Mouse (Mus musculus): Measurements from ENCODE around the gene B4galnt2.

- no peak for TF ChIP-seq CTCF (IDR thresholded peaks at IDR 0.05 in 2 of 3, conservative IDR thresholded peaks at IDR 0.05 in 1 of 3; ENCODE audit: control insufficient read depth in 1 of 3, insufficient read depth in 1 of 3, low read depth in 2 of 3, low read length in 3 of 3, poor library complexity in 1 of 3, severe bottlenecking in 1 of 3)
- no peak for TF ChIP-seq TCF12 (IDR thresholded peaks at IDR 0.05; ENCODE audit: low read depth, low read length)
- no peak for TF ChIP-seq MAX (IDR thresholded peaks at IDR 0.05; ENCODE audit: low read length)
- no peak for TF ChIP-seq SIN3A (IDR thresholded peaks at IDR 0.05; ENCODE audit: low read length)
- no peak for TF ChIP-seq ETS1 (IDR thresholded peaks at IDR 0.05; ENCODE audit: low read depth, low read length)
- no peak for TF ChIP-seq POLR2AphosphoS5 (IDR thresholded peaks at IDR 0.05; ENCODE audit: borderline replicate concordance, low read depth, low read length)
- TF ChIP-seq ZKSCAN1 (IDR thresholded peaks at IDR 0.05; ENCODE audit: low read depth, low read length), result no peak
- TF ChIP-seq MYC (IDR thresholded peaks at IDR 0.05; ENCODE audit: low read depth, low read length), result no peak
- TF ChIP-seq POLR2A (IDR thresholded peaks at IDR 0.05; ENCODE audit: control insufficient read depth in 1 of 2, insufficient read depth in 1 of 2, low read depth in 1 of 2, low read length in 2 of 2, poor library complexity in 1 of 2), result no peak
- no peak for TF ChIP-seq ELF1 (IDR thresholded peaks at IDR 0.05; ENCODE audit: low read depth, low read length)
- TF ChIP-seq JUND (IDR thresholded peaks at IDR 0.05; ENCODE audit: low read depth, low read length), result no peak
- TF ChIP-seq GATA1 (IDR thresholded peaks at IDR 0.05; ENCODE audit: low read depth, low read length), result no peak
- no peak for TF ChIP-seq KAT2A (conservative IDR thresholded peaks at IDR 0.05; ENCODE audit: low read depth, low read length)
Measured at GRCm38 (mm10) chr11:95825625-95826024, 89.1 kb downstream of the B4galnt2 start.

All from MEL (cell line).